Mouse (Mus musculus) myocyte (in vitro differentiated cells): ENCODE measurements at regions not wholly inside any gene's neighbourhood (a gene's known extent, or its start where the extent isn't known, plus 50 kb on each side); places are given as distances from the start of the nearest gene placed in this dataset.

Source experiments
- H3K27me3 ChIP-seq: one replicate; pipeline ENCODE4 v1.6.1; 2011; ENCODE audit not compliant: control insufficient read depth, insufficient read depth, insufficient read length
- H3K36me3 ChIP-seq: one replicate; pipeline ENCODE4 v1.6.1; 2011; ENCODE audit not compliant: control insufficient read depth, insufficient read depth
- H3K4me2 ChIP-seq: one replicate; pipeline ENCODE4 v1.6.1; 2011; ENCODE audit warnings: low read depth, control low read depth
- H3K4me3 ChIP-seq: one replicate; pipeline ENCODE4 v1.5.1; 2011; ENCODE audit warnings: mild to moderate bottlenecking, control low read depth, moderate library complexity
- H3K79me2 ChIP-seq: one replicate; pipeline ENCODE4 v1.6.1; 2011; ENCODE audit not compliant: control insufficient read depth, insufficient read depth
- H3ac ChIP-seq: one replicate; pipeline ENCODE4 v1.6.1; 2011; ENCODE audit not compliant: control insufficient read depth, insufficient read length
- CEBPB ChIP-seq: IDR thresholded peaks from 2 replicates; pipeline ENCODE4 v1.6.1; 2011; ENCODE audit warnings: mild to moderate bottlenecking, moderate library complexity; ENCODE audit not compliant: poor library complexity, insufficient read depth, severe bottlenecking
- E2F4 ChIP-seq: IDR thresholded peaks from one replicate; pipeline ENCODE4 v1.6.1; 2011; ENCODE audit warnings: mild to moderate bottlenecking, control low read depth, moderate library complexity; ENCODE audit not compliant: insufficient read depth
- MAX ChIP-seq: IDR thresholded peaks from one replicate; pipeline ENCODE4 v1.6.1; 2011; ENCODE audit warnings: low read depth, mild to moderate bottlenecking, control low read depth
- MYOD1 ChIP-seq, 3 experiments: IDR thresholded peaks; one replicate each; pipeline ENCODE4 v1.6.1; 2011; ENCODE audit warnings: control low read depth in 2 of 3, low read depth in 2 of 3, mild to moderate bottlenecking in 2 of 3, moderate library complexity in 1 of 3; ENCODE audit not compliant: insufficient read length in 2 of 3, control insufficient read depth in 1 of 3
- MYOG ChIP-seq, 3 experiments: IDR thresholded peaks; one replicate each; pipeline ENCODE4 v1.6.1; 2011; ENCODE audit warnings: control low read depth in 2 of 3, low read depth in 2 of 3, mild to moderate bottlenecking in 2 of 3; ENCODE audit not compliant: insufficient read length in 2 of 3, control insufficient read depth in 1 of 3, insufficient read depth in 1 of 3
- POLR2A ChIP-seq: IDR thresholded peaks from one replicate; pipeline ENCODE4 v1.6.1; 2011; ENCODE audit warnings: low read depth, mild to moderate bottlenecking, control low read depth, moderate library complexity; ENCODE audit not compliant: insufficient read length
- POLR2AphosphoS2 ChIP-seq: IDR thresholded peaks from one replicate; pipeline ENCODE4 v1.6.1; 2011; ENCODE audit warnings: low read depth, control low read depth; ENCODE audit not compliant: insufficient read length
- REST ChIP-seq: IDR thresholded peaks from one replicate; pipeline ENCODE4 v1.6.1; 2011; ENCODE audit warnings: mild to moderate bottlenecking, control low read depth, moderate library complexity; ENCODE audit not compliant: insufficient read depth, insufficient read length
- SRF ChIP-seq: IDR thresholded peaks from one replicate; pipeline ENCODE4 v1.6.1; 2011; ENCODE audit warnings: low read depth; ENCODE audit not compliant: control insufficient read depth, insufficient read length
- TCF12 ChIP-seq: IDR thresholded peaks from one replicate; pipeline ENCODE4 v1.6.1; 2011; ENCODE audit warnings: mild to moderate bottlenecking, control low read depth; ENCODE audit not compliant: poor library complexity, insufficient read depth, severe bottlenecking
- TCF3 ChIP-seq: IDR thresholded peaks from one replicate; pipeline ENCODE4 v1.6.1; 2011; ENCODE audit warnings: low read depth, control low read depth; ENCODE audit not compliant: insufficient read length
- USF1 ChIP-seq: IDR thresholded peaks from one replicate; pipeline ENCODE4 v1.6.1; 2011; ENCODE audit warnings: low read depth, mild to moderate bottlenecking, control low read depth, moderate library complexity

GRCm38 (mm10) chr11:71871297-71871696 is 121.6 kb downstream of the Wscd1 start:
- Histone ChIP-seq H3K4me2 (no peak overlapping the region), H3K36me3 (no peaks in the 10 kb centered on the region), H3K4me3 (no peak overlapping the region), H3K27me3 (no peaks in the 10 kb centered on the region), H3K79me2 (no peaks in the 10 kb centered on the region), H3ac (no peak overlapping the region)
- TF ChIP-seq MYOD1 (IDR thresholded peaks at IDR 0.05; ENCODE audit: control insufficient read depth in 1 of 3, insufficient read length in 2 of 3, low read depth in 2 of 3), result no peak
- no peak for TF ChIP-seq POLR2AphosphoS2
- no peak for TF ChIP-seq TCF3

- TF ChIP-seq MYOD1 (IDR thresholded peaks at IDR 0.05; ENCODE audit: control insufficient read depth in 1 of 3, insufficient read length in 2 of 3, low read depth in 2 of 3) (no peak), E2F4 (no peak), CEBPB (no peak), POLR2AphosphoS2 (no peak), SRF (no peak), MYOG (IDR thresholded peaks at IDR 0.05; ENCODE audit: control insufficient read depth in 1 of 3, insufficient read depth in 1 of 3, insufficient read length in 2 of 3, low read depth in 2 of 3) (no peak), TCF3 (no peak), MAX (no peak), POLR2A (no peak), TCF12 (no peak), REST (no peak), USF1 (no peak)
- Histone ChIP-seq H3K4me2 (no peak overlapping the region), H3K79me2 (no peaks in the 10 kb centered on the region), H3ac (no peak overlapping the region), H3K4me3 (no peak overlapping the region), H3K36me3 (no peaks in the 10 kb centered on the region), H3K27me3 (no peaks in the 10 kb centered on the region)
Observed at GRCm38 (mm10) chr11:71866690-71867089, 117.0 kb downstream of the Wscd1 start.

DNA sequence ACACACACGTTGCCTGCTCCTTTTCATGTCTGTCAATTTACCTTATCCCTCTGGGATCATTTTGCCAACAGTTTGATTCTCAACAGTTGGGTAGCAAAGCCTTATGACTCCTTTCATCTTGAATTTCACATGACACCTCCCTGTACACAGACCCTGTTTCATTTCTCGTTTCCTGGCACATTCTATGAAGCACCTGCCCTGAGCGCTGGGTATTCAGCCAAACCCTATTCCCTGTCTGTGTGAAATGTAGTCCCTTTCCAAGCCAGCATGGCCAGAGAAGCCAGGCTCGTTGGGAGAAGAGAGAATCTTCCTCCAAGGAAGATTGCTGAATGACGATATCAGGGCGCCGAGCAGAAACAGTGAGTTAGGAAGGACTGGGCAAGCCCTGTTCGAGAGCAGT is 108.2 kb downstream of the Wscd1 start:
- H3K27me3 ChIP-seq, result no peaks in the 10 kb centered on the region
- TF ChIP-seq MAX (no peak), REST (no peak), MYOG (IDR thresholded peaks at IDR 0.05; ENCODE audit: control insufficient read depth in 1 of 3, insufficient read depth in 1 of 3, insufficient read length in 2 of 3, low read depth in 2 of 3) (no peak), CEBPB (no peak)
- H3K36me3 ChIP-seq, result no peaks in the 10 kb centered on the region
- no peak overlapping the region for H3K4me3 ChIP-seq
- H3ac ChIP-seq, result no peak overlapping the region
- no peaks in the 10 kb centered on the region for H3K79me2 ChIP-seq
- no peak overlapping the region for H3K4me2 ChIP-seq

DNA sequence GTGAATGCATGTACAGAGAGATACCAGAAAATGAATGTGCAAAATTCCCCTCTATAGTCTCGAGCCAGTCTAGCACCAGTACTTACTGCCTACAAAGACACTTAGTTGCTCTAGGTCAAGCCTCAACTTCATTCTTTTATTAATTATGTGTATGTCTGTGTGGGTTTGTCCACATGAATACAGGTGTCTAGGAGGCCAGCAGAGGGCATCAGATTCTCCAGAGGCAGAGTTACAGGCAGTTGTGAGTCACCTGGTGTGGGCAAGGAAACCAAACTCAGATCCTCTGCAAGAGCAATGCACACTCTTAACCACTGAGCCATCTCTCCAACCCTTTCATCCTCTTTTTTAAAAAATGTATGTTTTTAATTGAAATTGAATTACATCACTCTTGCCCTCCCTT is 105.8 kb downstream of the Wscd1 start:
- Histone ChIP-seq H3K79me2 (no peaks in the 10 kb centered on the region), H3K4me3 (no peak overlapping the region), H3ac (no peak overlapping the region), H3K27me3 (no peaks in the 10 kb centered on the region), H3K36me3 (no peaks in the 10 kb centered on the region), H3K4me2 (no peak overlapping the region)
- TF ChIP-seq POLR2AphosphoS2 (no peak), MYOD1 (IDR thresholded peaks at IDR 0.05; ENCODE audit: control insufficient read depth in 1 of 3, insufficient read length in 2 of 3, low read depth in 2 of 3) (no peak), CEBPB (no peak), TCF3 (no peak), REST (no peak), MAX (no peak), POLR2A (no peak), SRF (no peak), E2F4 (no peak), MYOG (IDR thresholded peaks at IDR 0.05; ENCODE audit: control insufficient read depth in 1 of 3, insufficient read depth in 1 of 3, insufficient read length in 2 of 3, low read depth in 2 of 3) (no peak), USF1 (no peak)

DNA sequence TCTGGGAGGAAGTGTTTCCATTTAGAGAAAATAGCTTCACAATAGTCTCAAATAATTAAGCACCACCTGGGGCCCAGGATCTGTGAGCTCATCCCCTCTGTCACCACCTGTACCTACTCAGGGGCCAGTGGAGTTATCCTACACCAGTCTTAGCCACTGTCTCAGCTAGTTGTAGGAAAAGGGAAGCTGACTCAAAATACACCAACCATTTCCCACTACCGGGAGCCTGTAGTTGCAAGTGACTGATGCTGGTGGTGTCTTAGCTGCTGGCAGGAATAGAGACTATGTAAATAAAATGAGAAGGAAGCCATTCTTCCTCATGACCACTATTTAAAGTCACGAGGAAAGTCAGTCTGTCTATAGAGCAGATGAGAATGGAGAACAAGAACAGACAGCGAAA is 105.3 kb downstream of the Wscd1 start:
- Histone ChIP-seq H3ac (no peak overlapping the region), H3K79me2 (no peaks in the 10 kb centered on the region), H3K27me3 (no peaks in the 10 kb centered on the region), H3K4me2 (no peak overlapping the region), H3K4me3 (no peak overlapping the region), H3K36me3 (no peaks in the 10 kb centered on the region)
- TF ChIP-seq E2F4 (no peak), MYOD1 (IDR thresholded peaks at IDR 0.05; ENCODE audit: control insufficient read depth in 1 of 3, insufficient read length in 2 of 3, low read depth in 2 of 3) (no peak), REST (no peak), POLR2A (no peak), SRF (no peak), USF1 (no peak), MAX (no peak), MYOG (IDR thresholded peaks at IDR 0.05; ENCODE audit: control insufficient read depth in 1 of 3, insufficient read depth in 1 of 3, insufficient read length in 2 of 3, low read depth in 2 of 3) (no peak), CEBPB (no peak), TCF3 (no peak), TCF12 (no peak), POLR2AphosphoS2 (no peak)
